Mouse (Mus musculus): ENCODE measurements at regions not wholly inside any gene's neighbourhood (a gene's known extent, or its start where the extent isn't known, plus 50 kb on each side); places are given as distances from the start of the nearest gene placed in this dataset.

DNA sequence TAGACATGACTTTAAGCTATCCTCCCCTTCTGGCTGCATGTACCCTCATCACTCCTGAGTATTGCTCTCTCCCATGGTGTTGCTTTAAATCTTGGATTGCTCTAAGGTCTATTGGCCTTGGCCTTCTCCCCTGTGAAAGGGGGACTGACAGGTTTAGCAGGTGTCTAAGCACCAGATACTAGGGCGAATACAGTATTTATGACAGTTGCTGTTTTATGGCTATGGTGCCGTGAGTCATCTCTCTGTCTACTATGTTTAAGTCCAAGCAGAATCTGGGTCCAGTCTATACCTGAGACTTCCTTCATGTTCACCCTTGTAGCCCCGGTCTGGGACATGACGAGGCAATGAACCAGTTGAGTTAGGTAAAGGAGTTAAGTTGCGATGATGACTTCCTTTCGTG is 212.3 kb upstream of the Id2 start:
- no peaks in the 10 kb centered on the region for H3K9me3 ChIP-seq (replicated peaks)
- no peak overlapping the region for H3K4me2 ChIP-seq
- H3K4me1 ChIP-seq (replicated peaks): no peaks in the 10 kb centered on the region
- no peak for ATAC-seq (ENCODE audit: insufficient read depth)
- H3K27me3 ChIP-seq: no peaks in the 10 kb centered on the region
- 75% methylated on average over 6 of the region's 6 CpGs for WGBS (ENCODE audit: insufficient replicate concordance)
- H3K36me3 ChIP-seq (replicated peaks): no peaks in the 10 kb centered on the region
- no peak overlapping the region for H3K4me3 ChIP-seq (replicated peaks)
- H3K9ac ChIP-seq: no peak overlapping the region
- no peak overlapping the region for H3K27ac ChIP-seq (replicated peaks)

DNA sequence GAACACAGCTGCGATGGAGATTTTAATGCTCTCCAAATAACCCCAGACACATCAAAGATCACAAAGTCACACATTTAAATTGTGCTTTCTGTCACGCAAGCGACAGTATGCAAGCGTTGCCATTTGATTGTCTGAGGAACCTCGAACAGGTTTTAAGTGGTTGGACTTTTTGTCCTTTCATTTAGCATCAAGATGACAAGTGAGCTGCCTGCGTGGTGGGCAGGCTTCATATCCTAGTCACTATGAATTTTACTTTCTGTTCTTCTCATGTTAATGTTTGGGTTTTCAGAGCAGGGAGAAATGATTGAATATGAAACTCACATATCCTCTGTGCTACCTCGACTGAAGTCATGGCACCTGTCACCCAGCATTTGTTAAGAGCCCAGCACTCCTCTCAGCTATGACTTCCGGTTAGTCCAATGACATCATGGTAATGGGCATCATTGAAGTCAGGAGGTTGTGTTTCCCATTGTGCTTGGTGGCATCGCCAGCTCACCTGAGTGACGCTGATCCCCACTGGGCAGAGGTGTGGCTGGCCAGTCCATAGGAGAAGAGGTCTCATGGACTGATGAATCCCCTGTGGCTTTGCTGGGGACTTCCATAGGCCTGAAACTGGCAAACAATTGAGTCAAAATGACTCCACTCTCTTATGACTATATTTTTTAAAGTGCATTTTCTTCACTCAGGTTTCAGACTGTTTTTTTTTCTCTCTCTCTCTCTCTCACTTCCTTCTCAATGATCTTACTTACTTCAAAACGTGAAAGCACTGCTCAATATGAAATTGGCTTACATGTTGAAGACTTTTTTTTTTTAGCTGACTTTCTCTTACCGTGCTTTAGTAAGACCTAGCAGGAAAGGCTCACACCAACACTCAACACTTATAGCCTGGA is 209.1 kb upstream of the Id2 start:
- Histone ChIP-seq H3K9ac (no peak overlapping the region), H3K4me1 (replicated peaks) (peaks cover 6% of the 10 kb centered on the region), H3K9me3 (replicated peaks) (no peaks in the 10 kb centered on the region), H3K27me3 (no peaks in the 10 kb centered on the region), H3K27ac (replicated peaks) (no peak overlapping the region), H3K36me3 (replicated peaks) (no peaks in the 10 kb centered on the region), H3K4me3 (replicated peaks) (no peak overlapping the region), H3K4me2 (no peak overlapping the region)
- no peak for ATAC-seq (ENCODE audit: insufficient read depth)
- 67% methylated on average over 12 of the region's 12 CpGs for WGBS (ENCODE audit: insufficient replicate concordance)

DNA sequence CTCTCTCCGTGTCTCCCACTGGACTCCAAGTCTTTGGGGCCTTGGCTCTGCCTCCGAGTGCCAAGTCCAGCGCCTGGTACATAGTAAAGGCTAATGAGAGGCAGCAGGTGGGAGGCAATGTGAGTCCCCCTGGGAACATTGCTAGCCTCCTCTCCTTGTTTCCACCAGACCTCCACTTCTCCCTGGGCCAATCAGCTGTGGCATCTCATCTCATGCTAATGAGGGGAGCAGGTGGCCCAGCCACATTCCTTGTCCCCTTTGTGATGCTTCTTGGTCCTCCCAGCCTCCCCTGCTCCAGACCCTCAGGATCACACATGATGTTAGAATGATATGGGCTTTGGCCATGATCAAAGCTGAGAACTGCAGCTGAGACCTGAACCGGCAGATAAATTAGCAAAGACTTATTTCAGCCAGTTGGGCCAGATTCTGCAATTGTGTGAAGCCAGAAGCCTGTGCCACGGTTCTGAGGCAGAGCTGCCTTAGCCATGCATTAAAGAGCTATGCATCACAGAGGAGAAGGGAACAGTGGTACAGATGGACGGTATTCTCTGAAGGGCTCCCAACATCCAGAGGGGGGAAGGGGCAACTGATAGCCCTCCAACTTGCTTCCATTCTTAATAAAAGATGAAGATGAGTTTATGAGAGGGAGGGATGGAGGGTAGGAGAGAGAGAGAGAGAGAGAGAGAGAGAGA is 208.0 kb upstream of the Id2 start:
- Histone ChIP-seq H3K27ac (replicated peaks) (no peak overlapping the region), H3K9ac (no peak overlapping the region), H3K27me3 (no peaks in the 10 kb centered on the region), H3K36me3 (replicated peaks) (no peaks in the 10 kb centered on the region), H3K4me3 (replicated peaks) (no peak overlapping the region), H3K4me1 (replicated peaks) (peaks cover 15% of the 10 kb centered on the region), H3K9me3 (replicated peaks) (no peaks in the 10 kb centered on the region), H3K4me2 (no peak overlapping the region)
- WGBS (ENCODE audit: insufficient replicate concordance): 60% methylated on average over 6 of the region's 6 CpGs
- ATAC-seq (ENCODE audit: insufficient read depth): no peak

DNA sequence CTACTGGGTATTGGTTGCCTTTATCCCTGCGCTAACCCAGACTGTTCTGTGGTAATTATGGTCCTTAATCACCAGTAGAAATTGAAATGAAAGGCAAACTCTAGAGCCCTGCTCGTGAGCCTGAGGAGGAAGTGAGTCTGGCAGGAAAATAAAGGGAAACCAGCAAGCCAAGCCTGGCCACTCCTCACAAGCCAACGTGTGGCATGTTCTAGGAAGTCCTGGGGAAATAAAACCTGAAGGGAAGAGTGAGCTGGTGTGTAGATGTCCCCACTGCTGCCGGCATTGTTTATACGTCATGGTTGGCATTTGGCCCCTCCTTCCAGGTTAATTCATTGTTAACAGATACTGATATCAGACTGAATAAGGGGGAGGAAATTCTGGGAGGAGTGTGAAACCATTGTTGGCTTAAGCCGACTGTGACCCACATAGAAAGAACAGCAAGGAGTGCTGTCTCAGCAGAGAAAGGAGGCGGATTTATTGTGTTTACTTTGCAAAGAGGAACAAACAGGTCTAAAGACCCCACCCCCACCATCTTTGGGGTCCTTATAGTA is 206.6 kb upstream of the Id2 start:
- no peak for ATAC-seq (ENCODE audit: insufficient read depth)

DNA sequence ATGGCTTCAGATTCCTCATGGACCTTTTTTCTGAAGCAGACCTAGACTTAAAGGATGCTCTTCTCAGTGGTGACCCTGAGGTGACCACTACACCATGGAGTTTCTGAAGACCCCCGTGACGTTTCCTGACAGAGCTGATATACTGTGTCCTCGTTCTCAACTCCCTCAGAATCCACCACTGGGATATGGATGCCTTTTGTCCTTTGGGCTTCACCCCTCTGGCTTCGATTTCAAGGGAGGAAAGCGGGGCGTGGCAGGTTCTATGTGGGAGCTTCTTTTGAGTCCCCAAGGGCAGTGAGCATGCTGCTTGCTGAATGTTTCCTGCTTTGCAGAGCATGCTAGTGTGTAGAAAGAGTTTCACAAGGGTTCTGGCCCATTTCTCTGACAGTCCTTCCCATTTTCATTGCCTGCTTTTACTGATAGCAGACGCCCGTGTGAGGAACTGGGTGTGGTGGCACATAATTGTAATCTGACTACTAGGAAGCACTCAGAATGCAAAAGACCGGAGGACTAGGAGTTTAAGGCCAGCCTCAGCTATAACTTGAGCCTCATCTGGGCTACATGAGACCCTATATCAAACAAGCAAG is 204.0 kb upstream of the Id2 start:
- 28% methylated on average over 9 of the region's 9 CpGs for WGBS (ENCODE audit: insufficient replicate concordance)
- H3K27me3 ChIP-seq: no peaks in the 10 kb centered on the region
- no peak overlapping the region for H3K9ac ChIP-seq

More for the DNA sequence above, 206.6 kb upstream of the Id2 start:
- no peak overlapping the region for H3K9ac ChIP-seq
- no peaks in the 10 kb centered on the region for H3K27me3 ChIP-seq
- no peak overlapping the region for H3K4me3 ChIP-seq (replicated peaks)
- 23% methylated on average over 7 of the region's 7 CpGs for WGBS (ENCODE audit: insufficient replicate concordance)
- H3K9me3 ChIP-seq (replicated peaks): no peaks in the 10 kb centered on the region
- H3K27ac ChIP-seq (replicated peaks): peak overlapping the region; percentile 7; the same call in 1 of the 2 replicates
- no peaks in the 10 kb centered on the region for H3K36me3 ChIP-seq (replicated peaks)
- H3K4me1 ChIP-seq (replicated peaks): peaks cover 20% of the 10 kb centered on the region
- H3K4me2 ChIP-seq: no peak overlapping the region

DNA sequence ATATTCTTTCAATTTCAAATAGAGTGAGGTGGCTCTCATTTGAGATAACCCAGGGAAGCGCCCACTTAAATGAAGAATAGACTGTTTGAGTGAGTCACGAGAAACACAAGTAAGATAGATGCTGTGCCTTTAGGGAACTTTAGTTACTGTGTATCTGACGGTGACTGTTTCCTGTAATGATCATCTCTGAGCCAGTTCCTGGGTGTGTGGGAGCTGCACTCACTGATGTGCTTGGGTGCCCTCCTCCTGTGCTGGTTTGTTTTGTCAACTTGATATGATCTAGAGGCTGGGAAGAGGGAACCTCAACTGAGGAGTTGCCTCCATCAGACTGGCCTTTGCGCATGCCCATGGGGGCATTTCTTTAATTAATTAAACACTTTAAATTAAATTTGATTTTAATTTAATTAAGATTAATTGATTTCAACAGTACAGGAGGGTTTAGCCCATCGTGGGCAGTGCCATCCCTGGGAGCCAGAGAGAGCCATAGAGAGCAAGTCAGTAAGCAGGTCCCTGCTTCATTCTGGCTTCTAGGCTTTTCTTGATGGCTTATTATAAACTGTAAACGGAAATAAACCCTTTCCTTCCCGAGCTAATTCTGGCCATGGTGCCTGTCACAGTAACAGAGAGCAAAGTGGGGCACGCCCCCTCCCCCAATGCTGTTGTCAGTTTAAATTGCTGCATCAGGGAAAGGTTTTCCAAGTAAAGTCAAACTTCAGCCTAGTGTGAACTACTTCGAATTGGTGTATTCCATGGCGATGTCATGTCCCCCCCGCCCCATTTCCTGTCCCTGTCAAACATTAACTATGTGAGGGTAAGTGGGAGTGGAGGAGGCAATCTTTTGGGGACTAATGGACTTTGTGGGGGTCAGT is 202.9 kb upstream of the Id2 start:
- H3K27me3 ChIP-seq: no peaks in the 10 kb centered on the region
- H3K36me3 ChIP-seq (replicated peaks): no peaks in the 10 kb centered on the region
- no peak overlapping the region for H3K27ac ChIP-seq (replicated peaks)
- H3K4me3 ChIP-seq (replicated peaks): no peak overlapping the region
- ATAC-seq (ENCODE audit: insufficient read depth): no peak
- H3K4me1 ChIP-seq (replicated peaks): peaks cover 20% of the 10 kb centered on the region
- 26% methylated on average over 11 of the region's 11 CpGs for WGBS (ENCODE audit: insufficient replicate concordance)
- H3K4me2 ChIP-seq: no peak overlapping the region
- no peaks in the 10 kb centered on the region for H3K9me3 ChIP-seq (replicated peaks)
- no peak overlapping the region for H3K9ac ChIP-seq

More for the DNA sequence above, 204.0 kb upstream of the Id2 start:
- H3K27ac ChIP-seq (replicated peaks): no peak overlapping the region
- no peaks in the 10 kb centered on the region for H3K9me3 ChIP-seq (replicated peaks)
- no peak overlapping the region for H3K4me3 ChIP-seq (replicated peaks)
- no peaks in the 10 kb centered on the region for H3K36me3 ChIP-seq (replicated peaks)
- ATAC-seq (ENCODE audit: insufficient read depth): no peak
- peaks cover 20% of the 10 kb centered on the region for H3K4me1 ChIP-seq (replicated peaks)
- H3K4me2 ChIP-seq: no peak overlapping the region

DNA sequence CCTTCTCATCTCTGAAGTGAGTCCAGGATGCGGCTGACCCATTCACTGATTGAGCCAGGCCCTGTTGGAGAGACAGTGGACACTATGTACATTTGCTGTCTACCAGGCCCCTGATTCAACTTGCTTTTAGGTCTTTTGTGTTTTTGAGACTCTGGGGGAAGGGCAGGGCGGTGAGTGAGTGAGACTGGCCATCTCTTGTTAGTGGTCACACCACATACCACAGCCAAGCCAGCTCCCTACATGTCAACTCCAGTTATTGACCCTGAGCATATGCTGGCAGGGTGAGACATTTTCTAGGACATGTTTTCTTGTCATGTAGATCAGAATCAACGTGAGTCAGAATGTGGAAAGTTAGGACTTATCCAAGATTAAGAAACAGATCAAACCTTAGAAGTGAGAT is 201.8 kb upstream of the Id2 start:
- 64% methylated on average over 3 of the region's 3 CpGs for WGBS (ENCODE audit: insufficient replicate concordance)
- no peak for ATAC-seq (ENCODE audit: insufficient read depth)

DNA sequence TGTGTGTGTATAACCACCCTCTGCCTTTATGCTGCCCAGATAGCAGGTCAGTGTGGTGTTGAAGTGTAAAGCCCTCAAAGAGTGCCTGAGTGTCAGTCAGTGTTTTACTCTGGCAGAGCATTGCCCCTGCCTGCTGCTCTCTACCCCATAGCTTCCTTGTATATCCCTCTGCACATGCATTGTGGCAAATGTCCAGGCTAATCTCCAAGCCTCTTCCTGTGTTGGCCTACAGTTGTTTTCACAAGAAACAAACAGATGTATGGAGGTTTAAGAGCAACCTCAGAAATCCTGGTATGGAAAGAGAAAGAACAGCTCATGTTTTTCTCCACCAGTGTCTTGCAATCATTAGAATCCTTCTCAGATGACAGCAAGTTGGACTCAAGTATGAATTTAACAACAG is 201.0 kb upstream of the Id2 start:
- Histone ChIP-seq H3K9ac (no peak overlapping the region), H3K4me3 (replicated peaks) (no peak overlapping the region), H3K36me3 (replicated peaks) (no peaks in the 10 kb centered on the region), H3K27ac (replicated peaks) (no peak overlapping the region), H3K4me1 (replicated peaks) (peaks cover 26% of the 10 kb centered on the region), H3K9me3 (replicated peaks) (no peaks in the 10 kb centered on the region), H3K4me2 (no peak overlapping the region), H3K27me3 (no peaks in the 10 kb centered on the region)
- ATAC-seq (ENCODE audit: insufficient read depth): no peak

More for the DNA sequence above, 201.8 kb upstream of the Id2 start:
- Histone ChIP-seq H3K36me3 (replicated peaks) (no peaks in the 10 kb centered on the region), H3K4me2 (no peak overlapping the region), H3K27me3 (no peaks in the 10 kb centered on the region), H3K4me3 (replicated peaks) (no peak overlapping the region), H3K4me1 (replicated peaks) (peaks cover 22% of the 10 kb centered on the region), H3K9me3 (replicated peaks) (no peaks in the 10 kb centered on the region), H3K9ac (no peak overlapping the region), H3K27ac (replicated peaks) (no peak overlapping the region)

DNA sequence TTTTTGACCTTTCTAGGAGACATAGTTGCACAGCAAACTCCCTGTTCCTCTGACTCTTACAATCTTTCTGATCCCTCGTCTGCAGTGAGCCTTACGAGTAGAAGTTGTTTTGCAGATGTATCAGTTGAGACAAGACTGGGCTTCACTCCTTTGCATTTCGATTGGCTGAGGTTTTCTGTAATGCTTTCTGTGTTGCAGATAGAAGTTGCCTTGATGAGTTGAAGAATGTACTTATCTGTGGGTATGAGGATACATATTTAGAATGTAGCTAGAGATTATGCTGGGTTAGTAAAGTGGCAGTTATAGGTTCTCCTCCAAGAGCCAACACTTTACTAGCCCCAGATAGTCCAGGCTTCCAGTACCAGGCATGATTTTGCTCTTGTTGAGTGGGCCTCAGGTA is 199.7 kb upstream of the Id2 start:
- H3K4me2 ChIP-seq: no peak overlapping the region
- no peak overlapping the region for H3K27ac ChIP-seq (replicated peaks)
- no peak for ATAC-seq (ENCODE audit: insufficient read depth)
- H3K9ac ChIP-seq: no peak overlapping the region
- H3K27me3 ChIP-seq: no peaks in the 10 kb centered on the region
- no peaks in the 10 kb centered on the region for H3K36me3 ChIP-seq (replicated peaks)
- H3K4me1 ChIP-seq (replicated peaks): peaks cover 26% of the 10 kb centered on the region
- no peaks in the 10 kb centered on the region for H3K9me3 ChIP-seq (replicated peaks)
- no peak overlapping the region for H3K4me3 ChIP-seq (replicated peaks)
- WGBS (ENCODE audit: insufficient replicate concordance): 24% methylated on average over 3 of the region's 3 CpGs

DNA sequence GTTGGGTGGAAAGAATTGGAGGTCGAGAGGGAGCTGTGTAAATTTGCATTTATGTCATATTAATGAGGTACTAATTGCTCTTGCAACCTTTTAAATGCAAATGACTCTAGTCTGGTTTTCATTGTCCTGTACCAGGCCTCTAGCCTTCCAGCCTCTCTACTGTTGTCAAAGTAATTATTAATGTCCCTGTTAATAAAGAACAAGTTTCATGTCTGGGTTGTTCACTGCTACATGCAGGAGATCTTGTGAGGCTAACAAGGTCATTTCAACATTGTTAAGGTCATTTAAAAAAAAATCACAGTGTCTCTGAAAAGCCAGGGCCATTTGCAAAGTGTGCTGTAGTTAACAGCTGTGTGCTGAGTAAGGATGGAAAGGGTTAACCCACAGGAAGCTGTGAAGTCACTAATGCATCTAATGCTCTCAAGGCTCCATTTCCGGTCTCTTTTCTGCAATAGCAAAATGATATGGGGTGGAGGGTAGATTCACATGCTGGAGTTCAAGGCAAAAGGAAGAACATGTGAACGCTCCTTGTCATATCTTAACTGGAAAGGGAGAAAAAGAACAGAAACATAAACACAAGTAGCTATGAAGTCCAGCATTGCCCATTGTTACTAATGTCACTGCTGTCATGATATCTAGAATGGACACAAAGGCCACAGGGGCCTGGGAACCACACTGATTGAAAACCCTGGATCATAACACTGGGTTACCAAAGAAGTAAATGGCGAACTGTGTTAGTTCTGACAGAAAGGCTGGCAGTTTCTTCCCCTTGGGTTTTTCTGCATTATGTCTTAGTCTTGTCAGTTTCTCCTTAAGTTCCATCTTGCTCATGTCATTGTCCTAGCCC is 197.5 kb upstream of the Id2 start:
- Histone ChIP-seq H3K36me3 (replicated peaks) (no peaks in the 10 kb centered on the region), H3K9ac (no peak overlapping the region), H3K27me3 (no peaks in the 10 kb centered on the region), H3K4me3 (replicated peaks) (no peak overlapping the region), H3K27ac (replicated peaks) (no peak overlapping the region), H3K4me2 (no peak overlapping the region), H3K9me3 (replicated peaks) (no peaks in the 10 kb centered on the region), H3K4me1 (replicated peaks) (peaks cover 6% of the 10 kb centered on the region)
- 39% methylated on average over 4 of the region's 4 CpGs for WGBS (ENCODE audit: insufficient replicate concordance)
- ATAC-seq (ENCODE audit: insufficient read depth): no peak
